In genomic region chr12:79936698-79937097, GRCm38 (mm10) we compare ENCODE assay signal across 9 mouse cellular contexts.
DNase-seq lines count a peak whose midpoint lies in the region; ATAC-seq and TF ChIP-seq lines count a peak whose summit lies in the region.
"Had no signal": no experiment of that assay in that cellular context is flagged by ENCODE, and none has a peak within 500 bp of the region (broad histone marks: within the 10 kb centered on the region; RNA-seq: fewer than 3 reads in every experiment).

No protein-coding gene starts in this region.

- TF ChIP-seq CTCF in hindbrain, postnatal 0 days (IDR thresholded peaks at IDR 0.05; ENCODE audit: low read depth), result no peak
- TF ChIP-seq CTCF in thymus, adult 2 months (IDR thresholded peaks at IDR 0.05; ENCODE audit: borderline replicate concordance, control insufficient read depth, extremely low read depth, insufficient read depth, low read length, poor library complexity), result no peak

- H3K4me1 ChIP-seq in forebrain, embryonic 10.5 days, result peaks cover 17% of the 10 kb centered on the region
- no peaks in the 10 kb centered on the region for H3K4me1 ChIP-seq in forebrain, embryonic 11.5 days (replicated peaks; ENCODE audit: control insufficient read depth, insufficient read depth, low read length)
- H3K4me1 ChIP-seq in forebrain, embryonic 15.5 days, result no peaks in the 10 kb centered on the region
- H3K4me1 ChIP-seq in hindbrain, postnatal 0 days (ENCODE audit: insufficient read depth, low read length), result no peaks in the 10 kb centered on the region
- H3K4me1 ChIP-seq in midbrain, embryonic 15.5 days, result no peaks in the 10 kb centered on the region
- peaks cover 5% of the 10 kb centered on the region; the same call in 1 of the 2 replicates for H3K4me1 ChIP-seq in thymus, adult 2 months (replicated peaks; ENCODE audit: control insufficient read depth, insufficient read depth, low read length)

- H3K27me3 ChIP-seq in forebrain, embryonic 10.5 days (ENCODE audit: poor library complexity, severe bottlenecking), result no peaks in the 10 kb centered on the region
- H3K27me3 ChIP-seq in forebrain, embryonic 11.5 days (ENCODE audit: control insufficient read depth, insufficient read depth, low read length), result no peaks in the 10 kb centered on the region
- H3K27me3 ChIP-seq in forebrain, embryonic 15.5 days, result no peaks in the 10 kb centered on the region
- H3K27me3 ChIP-seq in hindbrain, postnatal 0 days (ENCODE audit: insufficient read depth, low read length), result no peaks in the 10 kb centered on the region
- H3K27me3 ChIP-seq in midbrain, embryonic 15.5 days (replicated peaks), result no peaks in the 10 kb centered on the region
- H3K27me3 ChIP-seq in thymus, adult 2 months (ENCODE audit: control insufficient read depth, insufficient read depth, low read length), result no peaks in the 10 kb centered on the region

- H3K9me3 ChIP-seq in forebrain, embryonic 10.5 days, result no peaks in the 10 kb centered on the region
- H3K9me3 ChIP-seq in forebrain, embryonic 11.5 days (ENCODE audit: control insufficient read depth, low read length), result no peaks in the 10 kb centered on the region
- no peaks in the 10 kb centered on the region for H3K9me3 ChIP-seq in forebrain, embryonic 15.5 days
- no peaks in the 10 kb centered on the region for H3K9me3 ChIP-seq in hindbrain, postnatal 0 days (ENCODE audit: low read length)
- H3K9me3 ChIP-seq in midbrain, embryonic 15.5 days, result no peaks in the 10 kb centered on the region

- no peak for ATAC-seq in forebrain, embryonic 11.5 days (replicated peaks; ENCODE audit: low FRiP score)
- ATAC-seq in forebrain, embryonic 15.5 days (replicated peaks), result no peak
- ATAC-seq in hindbrain, postnatal 0 days, result 0 out of 2 replicates have a peak, but pooled peaks have one; percentile 43
- ATAC-seq in midbrain, embryonic 15.5 days (replicated peaks), result no peak

- H3K27ac ChIP-seq in forebrain, embryonic 10.5 days, result peak overlapping the region; percentile 62
- H3K27ac ChIP-seq in forebrain, embryonic 11.5 days (ENCODE audit: low read depth, low read length), result no peak overlapping the region
- H3K27ac ChIP-seq in forebrain, embryonic 15.5 days (replicated peaks), result peak overlapping the region; percentile 50; the same call in 1 of the 2 replicates
- H3K27ac ChIP-seq in hindbrain, postnatal 0 days, result peak overlapping the region; percentile 54
- H3K27ac ChIP-seq in midbrain, embryonic 15.5 days, result peak overlapping the region; percentile 30; the same call in 1 of the 2 replicates
- no peak overlapping the region for H3K27ac ChIP-seq in thymus, adult 2 months (ENCODE audit: control insufficient read depth, insufficient read depth, low read length)
- H3K27ac ChIP-seq: macrophage had no signal

- no peak overlapping the region for H3K4me3 ChIP-seq in forebrain, embryonic 10.5 days
- H3K4me3 ChIP-seq in forebrain, embryonic 11.5 days (ENCODE audit: low read depth, low read length), result no peak overlapping the region
- H3K4me3 ChIP-seq in forebrain, embryonic 15.5 days, result no peak overlapping the region
- H3K4me3 ChIP-seq in hindbrain, postnatal 0 days (ENCODE audit: low read length), result no peak overlapping the region
- H3K4me3 ChIP-seq in midbrain, embryonic 15.5 days, result no peak overlapping the region
- no peak overlapping the region for H3K4me3 ChIP-seq in thymus, adult 2 months (ENCODE audit: control insufficient read depth, insufficient read depth, low read length)

- H3K36me3 ChIP-seq in forebrain, embryonic 10.5 days (replicated peaks), result no peaks in the 10 kb centered on the region
- H3K36me3 ChIP-seq in forebrain, embryonic 11.5 days (ENCODE audit: control insufficient read depth, insufficient read depth, low read length), result no peaks in the 10 kb centered on the region
- H3K36me3 ChIP-seq in forebrain, embryonic 15.5 days, result no peaks in the 10 kb centered on the region
- H3K36me3 ChIP-seq in hindbrain, postnatal 0 days (ENCODE audit: insufficient read depth, low read length), result no peaks in the 10 kb centered on the region
- H3K36me3 ChIP-seq in midbrain, embryonic 15.5 days (replicated peaks), result no peaks in the 10 kb centered on the region
- H3K36me3 ChIP-seq in thymus, adult 2 months (ENCODE audit: control insufficient read depth, insufficient read depth, low read length), result no peaks in the 10 kb centered on the region

- no peak for TF ChIP-seq POLR2A in thymus, adult 2 months (IDR thresholded peaks at IDR 0.05; ENCODE audit: control insufficient read depth, extremely low read depth, insufficient read depth, low read length, poor library complexity)

- H3K9ac ChIP-seq in forebrain, embryonic 11.5 days (ENCODE audit: low read length), result no peak overlapping the region
- no peak overlapping the region for H3K9ac ChIP-seq in forebrain, embryonic 15.5 days (replicated peaks)
- H3K9ac ChIP-seq in hindbrain, postnatal 0 days (replicated peaks; ENCODE audit: low read length), result no peak overlapping the region
- no peak overlapping the region for H3K9ac ChIP-seq in midbrain, embryonic 15.5 days

- no peak for DNase-seq in forebrain, embryonic 10.5 days (ENCODE audit: extremely low spot score, low spot score)
- DNase-seq in forebrain, embryonic 11.5 days (ENCODE audit: low spot score), result no peak
- DNase-seq in hindbrain, postnatal 0 days (ENCODE audit: low spot score), result no peak
- no peak for DNase-seq in thymus, adult 2 months
- no peak for DNase-seq in adrenal gland, postnatal 14 days
- DNase-seq in right cerebral cortex, adult 2 months (ENCODE audit: low spot score in 2 of 2), result no peak

- no peak overlapping the region for H3K4me2 ChIP-seq in forebrain, embryonic 11.5 days (ENCODE audit: low read depth, low read length, severe bottlenecking)
- H3K4me2 ChIP-seq in forebrain, embryonic 15.5 days (replicated peaks), result no peak overlapping the region
- H3K4me2 ChIP-seq in hindbrain, postnatal 0 days (ENCODE audit: low read depth, low read length), result no peak overlapping the region
- H3K4me2 ChIP-seq in midbrain, embryonic 15.5 days, result no peak overlapping the region

- 65% methylated on average over 5 of the region's 5 CpGs for WGBS in forebrain, embryonic 10.5 days
- WGBS in forebrain, embryonic 11.5 days, result 57% methylated on average over 5 of the region's 5 CpGs
- 57% methylated on average over 5 of the region's 5 CpGs for WGBS in forebrain, embryonic 15.5 days
- 35% methylated on average over 5 of the region's 5 CpGs for WGBS in hindbrain, postnatal 0 days
- 61% methylated on average over 5 of the region's 5 CpGs for WGBS in midbrain, embryonic 15.5 days
- WGBS in thymus, adult 2 months, result 93% methylated on average over 5 of the region's 5 CpGs

Comparison
In these comparisons a context has a peak if more than half of its experiments do, and no peak if none do; other contexts are left out.
1. H3K27ac ChIP-seq: peak in forebrain, embryonic 10.5 days (single experiment), forebrain, embryonic 15.5 days (single experiment), hindbrain, postnatal 0 days (single experiment) and midbrain, embryonic 15.5 days (single experiment); none in forebrain, embryonic 11.5 days (single experiment) and thymus, adult 2 months (single experiment).